Mouse (Mus musculus) liver, embryonic 14.5 days (tissue): ENCODE data around the gene Gm14322. TPM values are rescaled to one million over a fixed set of nuclear protein-coding genes. Genes with fewer than 3 reads are reported as not detected.
"Not testable (repeated sequence)": the region's sequence is repeated elsewhere in the genome, so short reads cannot be mapped to it uniquely, and the experiment has no call there.

Experiments used
- ATAC-seq: fragments of 200-750 bp; cut with Nextera tagmentation; 2 replicates; pipeline ENCODE4 v1.8.0; 2017; ENCODE audit warnings: moderate number of reproducible peaks, mild to moderate bottlenecking, moderate library complexity; ENCODE audit not compliant: insufficient read depth
- DNase-seq, 3 experiments: peaks; one replicate each; pipeline ENCODE4 v3.0.0-alpha.2; 2012 to 2013; ENCODE audit warnings: low read depth in 3 of 3, low spot score in 3 of 3
- H3K27ac ChIP-seq: fragments of 300-500 bp; sonication (generic); 2 replicates; pipeline ENCODE4 v1.5.1; 2014; ENCODE audit warnings: moderate library complexity, mild to moderate bottlenecking, control low read depth, inconsistent platforms
- H3K27me3 ChIP-seq: fragments of 300-500 bp; sonication (generic); 2 replicates; pipeline ENCODE4 v1.6.1; 2014; ENCODE audit warnings: mild to moderate bottlenecking, low read length, moderate library complexity; ENCODE audit not compliant: control insufficient read depth, insufficient read depth
- H3K36me3 ChIP-seq: fragments of 300-500 bp; sonication (generic); replicated peaks from 2 replicates; pipeline ENCODE4 v1.6.1; 2014; ENCODE audit warnings: low read depth; ENCODE audit not compliant: control insufficient read depth, insufficient read depth
- H3K4me1 ChIP-seq, 2 experiments: fragments of 200-500 bp in 1 of 2; fragments of 300-500 bp in 1 of 2; sonication (generic) in 1 of 2; replicated peaks; 2 replicates each; pipeline ENCODE4 v1.6.1; 2012 to 2014; ENCODE audit warnings: antibody characterized with exemption in 1 of 2, inconsistent platforms in 1 of 2, low read length in 1 of 2; ENCODE audit not compliant: control insufficient read depth in 2 of 2, insufficient read depth in 2 of 2
- H3K4me2 ChIP-seq: fragments of 300-500 bp; sonication (generic); 2 replicates; pipeline ENCODE4 v1.6.1; 2014; ENCODE audit warnings: low read depth, mild to moderate bottlenecking, control low read depth, moderate library complexity
- H3K4me3 ChIP-seq, 2 experiments: fragments of 200-500 bp in 1 of 2; fragments of 300-500 bp in 1 of 2; sonication (generic) in 1 of 2; 2 replicates each; pipeline ENCODE4 v1.5.1; 2012 to 2014; ENCODE audit warnings: low read depth in 2 of 2, low read length in 2 of 2, mild to moderate bottlenecking in 2 of 2, control low read depth in 1 of 2, inconsistent platforms in 1 of 2, moderate library complexity in 1 of 2; ENCODE audit not compliant: insufficient read depth in 1 of 2
- H3K9ac ChIP-seq: fragments of 300-500 bp; sonication (generic); replicated peaks from 2 replicates; pipeline ENCODE4 v1.6.1; 2014; ENCODE audit warnings: mild to moderate bottlenecking, control low read depth, moderate library complexity
- H3K9me3 ChIP-seq: fragments of 300-500 bp; sonication (generic); 2 replicates; pipeline ENCODE4 v1.6.1; 2016; ENCODE audit warnings: low read length, mixed read lengths; ENCODE audit not compliant: control insufficient read depth
- WGBS: fragments of 180-500 bp; shearing (Covaris S2); extraction: QIAGEN DNeasy Blood & Tissue Kit; methylation state at CpG from one replicate; pipeline ENCODE4 v1.1.7; 2014; ENCODE audit not compliant: insufficient replicate concordance; 5-methylcytosine and 5-hydroxymethylcytosine counted together
- polyA plus RNA-seq, 2 experiments: library from polyadenylated mRNA; depleted of rRNA in 1 of 2; stranded (reverse) in 1 of 2; unstranded in 1 of 2; fragments of >200 nt; fragmentation: Nextera tagmentation in 1 of 2; extraction: Ambion mirVana in 1 of 2; gene quantifications; 2 replicates each; pipeline versions ENCODE4 v1.2.1 to v1.2.3; 2012 to 2014

Gm14322 gene
- polyA plus RNA-seq (2012; rRNA removed) (0.45 and 0.58 TPM in 2 replicates), polyA plus RNA-seq (2014; fragmentation: Nextera tagmentation; extraction: Ambion mirVana) (1.3 and 1.5 TPM in 2 replicates)

- not testable (repeated sequence) for DNase-seq, H3K36me3 ChIP-seq, ATAC-seq, H3K4me2 ChIP-seq, H3K9ac ChIP-seq, H3K27me3 ChIP-seq, H3K27ac ChIP-seq, H3K4me1 ChIP-seq, H3K9me3 ChIP-seq
- peak within 1 kb of the TSS in 1 of 2 experiments; percentile 55; a peak in 2 of 4 replicates for H3K4me3 ChIP-seq
- 20% methylated on average over 9 of the region's 9 CpGs for WGBS
Measured at GRCm38 (mm10) chr2:177758941-177759558, at the start of gene Gm14322. TSS of gene Gm14322 (plus strand) at chr2:177759288.

- DNase-seq, H3K4me3 ChIP-seq, ATAC-seq, H3K9me3 ChIP-seq, H3K27me3 ChIP-seq, H3K27ac ChIP-seq, H3K36me3 ChIP-seq, H3K9ac ChIP-seq, H3K4me2 ChIP-seq, H3K4me1 ChIP-seq: not testable (repeated sequence)
- 47% methylated on average over 4 of the region's 10 CpGs for WGBS
Measured at GRCm38 (mm10) chr2:177741487-177741886, 17.6 kb upstream of the Gm14322 start.

GRCm38 (mm10) chr2:177787351-177787750 lies 28.3 kb downstream of the Gm14322 start:
- H3K9ac ChIP-seq, H3K27ac ChIP-seq, H3K4me3 ChIP-seq, H3K4me2 ChIP-seq, DNase-seq, H3K4me1 ChIP-seq, H3K27me3 ChIP-seq, H3K9me3 ChIP-seq, H3K36me3 ChIP-seq, ATAC-seq: not testable (repeated sequence)
- 0% methylated on average over 1 of the region's 1 CpGs for WGBS

- not testable (repeated sequence) for ATAC-seq, DNase-seq, H3K36me3 ChIP-seq, H3K4me3 ChIP-seq, H3K27ac ChIP-seq, H3K4me1 ChIP-seq, H3K27me3 ChIP-seq, H3K4me2 ChIP-seq, H3K9ac ChIP-seq, H3K9me3 ChIP-seq
- no CpG with 5 or more reads among the region's 2 CpGs for WGBS
Measured at GRCm38 (mm10) chr2:177806170-177806569, 47.1 kb downstream of the Gm14322 start.

Other genes with a start within 250 kb of the Gm14322 start
- not detected in 2 replicates for gene Gm14406, start 181.1 kb upstream of the Gm14322 start, polyA plus RNA-seq (2012; rRNA removed)
- not detected in 2 replicates for gene Gm14406, start 181.1 kb upstream of the Gm14322 start, polyA plus RNA-seq (2014; fragmentation: Nextera tagmentation; extraction: Ambion mirVana)
- gene Gm14325, start 81.0 kb downstream of the Gm14322 start, polyA plus RNA-seq (2012; rRNA removed), result 5.2 and 6.7 TPM in 2 replicates
- 9.5 and 9.8 TPM in 2 replicates for gene Gm14325, start 81.0 kb downstream of the Gm14322 start, polyA plus RNA-seq (2014; fragmentation: Nextera tagmentation; extraction: Ambion mirVana)
- gene Gm14327, start 137.8 kb downstream of the Gm14322 start, polyA plus RNA-seq (2012; rRNA removed), result 0.57 and 0.96 TPM in 2 replicates
- 1.4 and 1.5 TPM in 2 replicates for gene Gm14327, start 137.8 kb downstream of the Gm14322 start, polyA plus RNA-seq (2014; fragmentation: Nextera tagmentation; extraction: Ambion mirVana)
- gene Zfp972, start 166.3 kb downstream of the Gm14322 start, polyA plus RNA-seq (2012; rRNA removed), result 0.12 and 0.29 TPM in 2 replicates
- gene Zfp972, start 166.3 kb downstream of the Gm14322 start, polyA plus RNA-seq (2014; fragmentation: Nextera tagmentation; extraction: Ambion mirVana), result not detected in 2 replicates
- 0.89 and 2.0 TPM in 2 replicates for gene Gm14326, start 198.0 kb downstream of the Gm14322 start, polyA plus RNA-seq (2012; rRNA removed)
- gene Gm14326, start 198.0 kb downstream of the Gm14322 start, polyA plus RNA-seq (2014; fragmentation: Nextera tagmentation; extraction: Ambion mirVana), result 4.7 TPM in 2 replicates